Mouse (Mus musculus): ENCODE results near the gene Bhmt2. TPM values are rescaled to one million over a fixed set of nuclear protein-coding genes. Genes with fewer than 3 reads are reported as not detected.

Gene Bhmt2
- polyA plus RNA-seq (2015; fragmentation: Nextera tagmentation; extraction: Ambion mirVana): 0.30 TPM in 1 of 2 replicates, not detected in the other

- peak within 1 kb of the TSS; percentile 43 for H3K4me2 ChIP-seq
These were observed at the start of gene Bhmt2, which contains the start of gene Dmgdh for GRCm38 (mm10) chr13:93674131-93674561. Gene Bhmt2, minus strand, starts transcription at chr13:93674302. Gene Dmgdh, plus strand, starts transcription at chr13:93674433.

GRCm38 (mm10) chr13:93723455-93723854 is 49.4 kb upstream of the Bhmt2 start:
- 76% methylated on average over 3 of the region's 3 CpGs for WGBS
- no peak for ATAC-seq (ENCODE audit: borderline replicate concordance, extremely low read depth, low FRiP score, low TSS enrichment)
- H3K4me2 ChIP-seq: no peak overlapping the region

More at GRCm38 (mm10) chr13:93674131-93674561, at the start of gene Bhmt2, which contains the start of gene Dmgdh:
- Histone ChIP-seq H3K9me3 (no peaks in the 10 kb centered on the region), H3K9ac (no peak within 1 kb of the TSS), H3K4me1 (peaks cover 7% of the 10 kb centered on the region; the same call in 1 of the 2 replicates), H3K36me3 (no peaks in the 10 kb centered on the region), H3K27me3 (peaks cover 11% of the 10 kb centered on the region), H3K4me3 (0 out of 2 replicates have a peak within 1 kb of the TSS, but pooled peaks have one; percentile 7), H3K27ac (no peak within 1 kb of the TSS)
- 6% methylated on average over 29 of the region's 31 CpGs for WGBS
- no peak for ATAC-seq (ENCODE audit: borderline replicate concordance, extremely low read depth, low FRiP score, low TSS enrichment)

GRCm38 (mm10) chr13:93721916-93722315 is 47.8 kb upstream of the Bhmt2 start:
- Histone ChIP-seq H3K27me3 (no peaks in the 10 kb centered on the region), H3K9me3 (no peaks in the 10 kb centered on the region), H3K27ac (no peak overlapping the region), H3K4me3 (no peak overlapping the region), H3K4me1 (no peaks in the 10 kb centered on the region), H3K9ac (no peak overlapping the region), H3K4me2 (no peak overlapping the region), H3K36me3 (no peaks in the 10 kb centered on the region)
- 65% methylated on average over 4 of the region's 4 CpGs for WGBS
- no peak for ATAC-seq (ENCODE audit: borderline replicate concordance, extremely low read depth, low FRiP score, low TSS enrichment)

More at GRCm38 (mm10) chr13:93723455-93723854, 49.4 kb upstream of the Bhmt2 start:
- H3K9ac ChIP-seq: no peak overlapping the region
- H3K36me3 ChIP-seq: no peaks in the 10 kb centered on the region
- H3K4me1 ChIP-seq: no peaks in the 10 kb centered on the region
- no peak overlapping the region for H3K27ac ChIP-seq
- H3K9me3 ChIP-seq: no peaks in the 10 kb centered on the region
- no peak overlapping the region for H3K4me3 ChIP-seq
- H3K27me3 ChIP-seq: no peaks in the 10 kb centered on the region

GRCm38 (mm10) chr13:93718948-93719347 is 44.8 kb upstream of the Bhmt2 start:
- Histone ChIP-seq H3K4me3 (no peak overlapping the region), H3K36me3 (no peaks in the 10 kb centered on the region), H3K27me3 (no peaks in the 10 kb centered on the region), H3K27ac (no peak overlapping the region), H3K4me1 (no peaks in the 10 kb centered on the region), H3K9ac (no peak overlapping the region), H3K4me2 (peak overlapping the region; percentile 10; the same call in 1 of the 2 replicates), H3K9me3 (no peaks in the 10 kb centered on the region)
- 2% methylated on average over 7 of the region's 7 CpGs for WGBS
- ATAC-seq (ENCODE audit: borderline replicate concordance, extremely low read depth, low FRiP score, low TSS enrichment): no peak

GRCm38 (mm10) chr13:93717113-93717512 is 43.0 kb upstream of the Bhmt2 start:
- H3K4me3 ChIP-seq: no peak overlapping the region
- H3K9me3 ChIP-seq: no peaks in the 10 kb centered on the region
- ATAC-seq (ENCODE audit: borderline replicate concordance, extremely low read depth, low FRiP score, low TSS enrichment): no peak
- no peak overlapping the region for H3K4me2 ChIP-seq
- H3K27me3 ChIP-seq: no peaks in the 10 kb centered on the region
- WGBS: 43% methylated on average over 7 of the region's 7 CpGs
- H3K9ac ChIP-seq: no peak overlapping the region
- H3K36me3 ChIP-seq: no peaks in the 10 kb centered on the region
- H3K4me1 ChIP-seq: no peaks in the 10 kb centered on the region
- H3K27ac ChIP-seq: no peak overlapping the region

GRCm38 (mm10) chr13:93713826-93714225 is 39.7 kb upstream of the Bhmt2 start:
- no peak for ATAC-seq (ENCODE audit: borderline replicate concordance, extremely low read depth, low FRiP score, low TSS enrichment)
- Histone ChIP-seq H3K4me3 (no peak overlapping the region), H3K9me3 (no peaks in the 10 kb centered on the region), H3K36me3 (no peaks in the 10 kb centered on the region), H3K4me1 (no peaks in the 10 kb centered on the region), H3K27ac (no peak overlapping the region), H3K27me3 (no peaks in the 10 kb centered on the region), H3K4me2 (no peak overlapping the region), H3K9ac (no peak overlapping the region)
- 87% methylated on average over 3 of the region's 3 CpGs for WGBS

- no peak overlapping the region for H3K9ac ChIP-seq
- H3K4me1 ChIP-seq: no peaks in the 10 kb centered on the region
- no peaks in the 10 kb centered on the region for H3K9me3 ChIP-seq
- no peak for ATAC-seq (ENCODE audit: borderline replicate concordance, extremely low read depth, low FRiP score, low TSS enrichment)
- no peaks in the 10 kb centered on the region for H3K36me3 ChIP-seq
- H3K4me3 ChIP-seq: no peak overlapping the region
- no peak overlapping the region for H3K4me2 ChIP-seq
- H3K27me3 ChIP-seq: no peaks in the 10 kb centered on the region
- WGBS: 90% methylated on average over 4 of the region's 4 CpGs
- no peak overlapping the region for H3K27ac ChIP-seq
These were observed 38.3 kb upstream of the Bhmt2 start for GRCm38 (mm10) chr13:93712362-93712761.

- WGBS: 83% methylated on average over 4 of the region's 4 CpGs
- ATAC-seq (ENCODE audit: borderline replicate concordance, extremely low read depth, low FRiP score, low TSS enrichment): no peak
- H3K4me1 ChIP-seq: no peaks in the 10 kb centered on the region
- H3K36me3 ChIP-seq: no peaks in the 10 kb centered on the region
- no peaks in the 10 kb centered on the region for H3K27me3 ChIP-seq
- no peaks in the 10 kb centered on the region for H3K9me3 ChIP-seq
- H3K9ac ChIP-seq: no peak overlapping the region
- H3K4me2 ChIP-seq: no peak overlapping the region
- H3K4me3 ChIP-seq: no peak overlapping the region
- H3K27ac ChIP-seq: no peak overlapping the region
These were observed 37.1 kb upstream of the Bhmt2 start for GRCm38 (mm10) chr13:93711226-93711625.

GRCm38 (mm10) chr13:93710325-93710724 is 36.2 kb upstream of the Bhmt2 start:
- WGBS: 87% methylated on average over 4 of the region's 4 CpGs
- no peak overlapping the region for H3K4me3 ChIP-seq
- H3K4me1 ChIP-seq: no peaks in the 10 kb centered on the region
- no peak overlapping the region for H3K27ac ChIP-seq
- H3K27me3 ChIP-seq: no peaks in the 10 kb centered on the region
- H3K9me3 ChIP-seq: no peaks in the 10 kb centered on the region
- no peak for ATAC-seq (ENCODE audit: borderline replicate concordance, extremely low read depth, low FRiP score, low TSS enrichment)
- H3K9ac ChIP-seq: no peak overlapping the region
- no peaks in the 10 kb centered on the region for H3K36me3 ChIP-seq
- H3K4me2 ChIP-seq: no peak overlapping the region

GRCm38 (mm10) chr13:93707271-93707670 is 33.2 kb upstream of the Bhmt2 start:
- no peak for ATAC-seq (ENCODE audit: borderline replicate concordance, extremely low read depth, low FRiP score, low TSS enrichment)
- 55% methylated on average over 4 of the region's 4 CpGs for WGBS
- Histone ChIP-seq H3K27ac (no peak overlapping the region), H3K9me3 (no peaks in the 10 kb centered on the region), H3K27me3 (no peaks in the 10 kb centered on the region), H3K4me3 (no peak overlapping the region), H3K4me1 (no peaks in the 10 kb centered on the region), H3K36me3 (no peaks in the 10 kb centered on the region), H3K9ac (no peak overlapping the region), H3K4me2 (no peak overlapping the region)

GRCm38 (mm10) chr13:93705697-93706096 is 31.6 kb upstream of the Bhmt2 start:
- Histone ChIP-seq H3K36me3 (no peaks in the 10 kb centered on the region), H3K27me3 (no peaks in the 10 kb centered on the region), H3K9me3 (no peaks in the 10 kb centered on the region), H3K4me1 (no peaks in the 10 kb centered on the region), H3K27ac (peak overlapping the region; percentile 51), H3K4me2 (no peak overlapping the region), H3K4me3 (no peak overlapping the region), H3K9ac (no peak overlapping the region)
- WGBS: 52% methylated on average over 4 of the region's 4 CpGs
- peak; percentile 49 for ATAC-seq (ENCODE audit: borderline replicate concordance, extremely low read depth, low FRiP score, low TSS enrichment)

GRCm38 (mm10) chr13:93698866-93699265 is 24.8 kb upstream of the Bhmt2 start:
- WGBS: 48% methylated on average over 6 of the region's 6 CpGs
- H3K27ac ChIP-seq: no peak overlapping the region
- H3K27me3 ChIP-seq: no peaks in the 10 kb centered on the region
- no peak overlapping the region for H3K4me3 ChIP-seq
- no peaks in the 10 kb centered on the region for H3K4me1 ChIP-seq
- no peaks in the 10 kb centered on the region for H3K36me3 ChIP-seq
- H3K9ac ChIP-seq: no peak overlapping the region
- no peaks in the 10 kb centered on the region for H3K9me3 ChIP-seq
- no peak for ATAC-seq (ENCODE audit: borderline replicate concordance, extremely low read depth, low FRiP score, low TSS enrichment)
- H3K4me2 ChIP-seq: no peak overlapping the region

GRCm38 (mm10) chr13:93690821-93691220 is 16.7 kb upstream of the Bhmt2 start:
- H3K27me3 ChIP-seq: no peaks in the 10 kb centered on the region
- H3K9ac ChIP-seq: no peak overlapping the region
- no peak overlapping the region for H3K4me3 ChIP-seq
- H3K9me3 ChIP-seq: no peaks in the 10 kb centered on the region
- no peaks in the 10 kb centered on the region for H3K36me3 ChIP-seq
- H3K4me2 ChIP-seq: no peak overlapping the region
- no peak overlapping the region for H3K27ac ChIP-seq
- H3K4me1 ChIP-seq: no peaks in the 10 kb centered on the region
- ATAC-seq (ENCODE audit: borderline replicate concordance, extremely low read depth, low FRiP score, low TSS enrichment): no peak
- WGBS: 97% methylated on average over 1 of the region's 1 CpGs

Measured in lung, embryonic 15.5 days (tissue).